Mouse (Mus musculus) forebrain, embryonic 11.5 days (tissue): ENCODE measurements at regions not wholly inside any gene's neighbourhood (a gene's known extent, or its start where the extent isn't known, plus 50 kb on each side); places are given as distances from the start of the nearest gene placed in this dataset.
A peak's percentile ranks its signal among the peaks of the same experiment; 100 is the strongest.

Experiments
- ATAC-seq: fragments of 200-750 bp; cut with Nextera tagmentation; replicated peaks from 2 replicates; pipeline ENCODE4 v1.8.0; 2017; ENCODE audit warnings: moderate TSS enrichment; ENCODE audit not compliant: low FRiP score
- DNase-seq: peaks from one replicate; pipeline ENCODE4 v3.0.0-alpha.2; 2017; ENCODE audit warnings: low spot score
- H3K27ac ChIP-seq: fragments of 300-500 bp; sonication (generic); 2 replicates; pipeline ENCODE4 v1.5.1; 2014; ENCODE audit warnings: low read depth, low read length
- H3K27me3 ChIP-seq: fragments of 300-500 bp; sonication (generic); 2 replicates; pipeline ENCODE4 v1.6.1; 2014; ENCODE audit warnings: mild to moderate bottlenecking, low read length, mixed read lengths; ENCODE audit not compliant: control insufficient read depth, insufficient read depth
- H3K36me3 ChIP-seq: fragments of 300-500 bp; sonication (generic); 2 replicates; pipeline ENCODE4 v1.6.1; 2014; ENCODE audit warnings: mild to moderate bottlenecking, low read length, moderate library complexity, mixed read lengths; ENCODE audit not compliant: control insufficient read depth, insufficient read depth
- H3K4me1 ChIP-seq: fragments of 300-500 bp; sonication (generic); replicated peaks from 2 replicates; pipeline ENCODE4 v1.6.1; 2014; ENCODE audit warnings: low read length, mixed read lengths; ENCODE audit not compliant: control insufficient read depth, insufficient read depth
- H3K4me2 ChIP-seq: fragments of 300-500 bp; sonication (generic); 2 replicates; pipeline ENCODE4 v1.6.1; 2014; ENCODE audit warnings: low read depth, mild to moderate bottlenecking, low read length, moderate library complexity, mixed read lengths; ENCODE audit not compliant: severe bottlenecking
- H3K4me3 ChIP-seq: fragments of 300-500 bp; sonication (generic); 2 replicates; pipeline ENCODE4 v1.5.1; 2014; ENCODE audit warnings: low read depth, low read length
- H3K9ac ChIP-seq: fragments of 300-500 bp; sonication (generic); 2 replicates; pipeline ENCODE4 v1.6.1; 2014; ENCODE audit warnings: low read length
- H3K9me3 ChIP-seq: fragments of 300-500 bp; sonication (generic); 2 replicates; pipeline ENCODE4 v1.6.1; 2016; ENCODE audit warnings: low read length, mixed read lengths; ENCODE audit not compliant: control insufficient read depth
- WGBS: fragments of 180-500 bp; shearing (Covaris S2); extraction: QIAGEN DNeasy Blood & Tissue Kit; methylation state at CpG from one replicate; pipeline ENCODE4 v1.1.7; 2014; 5-methylcytosine and 5-hydroxymethylcytosine counted together

- no peaks in the 10 kb centered on the region for H3K27me3 ChIP-seq
- DNase-seq (no peak), ATAC-seq (no peak)
- H3K27ac ChIP-seq: no peak overlapping the region
- H3K4me3 ChIP-seq: no peak overlapping the region
- H3K4me1 ChIP-seq: no peaks in the 10 kb centered on the region
- H3K36me3 ChIP-seq: no peaks in the 10 kb centered on the region
- H3K9ac ChIP-seq: no peak overlapping the region
- no peaks in the 10 kb centered on the region for H3K9me3 ChIP-seq
- whole genome bisulfite sequencing: 79% methylated on average over 5 of the region's 5 CpGs
- H3K4me2 ChIP-seq: no peak overlapping the region
Measured at GRCm38 (mm10) chr4:39998771-39999422, 144.0 kb upstream of the Aco1 start.

- ATAC-seq (peak; percentile 79), DNase-seq (peak; percentile 64)
- Histone ChIP-seq H3K27ac (no peak overlapping the region), H3K9me3 (no peaks in the 10 kb centered on the region), H3K36me3 (no peaks in the 10 kb centered on the region), H3K27me3 (no peaks in the 10 kb centered on the region), H3K4me2 (no peak overlapping the region), H3K4me3 (no peak overlapping the region), H3K4me1 (no peaks in the 10 kb centered on the region), H3K9ac (no peak overlapping the region)
- whole genome bisulfite sequencing: 73% methylated on average over 7 of the region's 7 CpGs
Measured at GRCm38 (mm10) chr4:40014666-40015065, 128.2 kb upstream of the Aco1 start.

- 91% methylated on average over 15 of the region's 15 CpGs for WGBS
- no peak for DNase-seq
Measured at GRCm38 (mm10) chr4:40016856-40017255, 126.0 kb upstream of the Aco1 start.

GRCm38 (mm10) chr4:40018208-40018607 is 124.7 kb upstream of the Aco1 start:
- Histone ChIP-seq H3K4me3 (no peak overlapping the region), H3K4me1 (no peaks in the 10 kb centered on the region), H3K27me3 (no peaks in the 10 kb centered on the region), H3K9ac (no peak overlapping the region), H3K36me3 (no peaks in the 10 kb centered on the region), H3K4me2 (no peak overlapping the region), H3K27ac (no peak overlapping the region), H3K9me3 (no peaks in the 10 kb centered on the region)
- DNase-seq (no peak), ATAC-seq (no peak)
- WGBS: 91% methylated on average over 4 of the region's 4 CpGs

More at GRCm38 (mm10) chr4:40016856-40017255, 126.0 kb upstream of the Aco1 start:
- no peak overlapping the region for H3K27ac ChIP-seq
- H3K4me2 ChIP-seq: no peak overlapping the region
- H3K9me3 ChIP-seq: no peaks in the 10 kb centered on the region
- no peaks in the 10 kb centered on the region for H3K4me1 ChIP-seq
- H3K36me3 ChIP-seq: no peaks in the 10 kb centered on the region
- ATAC-seq: no peak
- no peak overlapping the region for H3K4me3 ChIP-seq
- no peak overlapping the region for H3K9ac ChIP-seq
- no peaks in the 10 kb centered on the region for H3K27me3 ChIP-seq

GRCm38 (mm10) chr4:40031361-40031760 is 111.5 kb upstream of the Aco1 start:
- Histone ChIP-seq H3K4me1 (no peaks in the 10 kb centered on the region), H3K4me2 (no peak overlapping the region), H3K4me3 (no peak overlapping the region), H3K9me3 (no peaks in the 10 kb centered on the region), H3K27me3 (no peaks in the 10 kb centered on the region), H3K36me3 (no peaks in the 10 kb centered on the region), H3K27ac (no peak overlapping the region), H3K9ac (no peak overlapping the region)
- DNase-seq: no peak
- no peak for ATAC-seq
- WGBS: 86% methylated on average over 1 of the region's 1 CpGs

GRCm38 (mm10) chr4:40047846-40048245 is 95.0 kb upstream of the Aco1 start:
- DNase-seq (no peak), ATAC-seq (no peak)
- WGBS: 95% methylated on average over 10 of the region's 10 CpGs
- Histone ChIP-seq H3K4me1 (no peaks in the 10 kb centered on the region), H3K4me2 (no peak overlapping the region), H3K4me3 (no peak overlapping the region), H3K27ac (no peak overlapping the region), H3K27me3 (no peaks in the 10 kb centered on the region), H3K9me3 (no peaks in the 10 kb centered on the region), H3K9ac (no peak overlapping the region), H3K36me3 (no peaks in the 10 kb centered on the region)

GRCm38 (mm10) chr4:40049086-40049485 is 93.8 kb upstream of the Aco1 start:
- Histone ChIP-seq H3K9me3 (no peaks in the 10 kb centered on the region), H3K36me3 (no peaks in the 10 kb centered on the region), H3K4me1 (no peaks in the 10 kb centered on the region), H3K4me2 (no peak overlapping the region), H3K9ac (no peak overlapping the region), H3K4me3 (no peak overlapping the region), H3K27ac (no peak overlapping the region), H3K27me3 (no peaks in the 10 kb centered on the region)
- no peak for ATAC-seq
- DNase-seq: no peak
- WGBS: 81% methylated on average over 6 of the region's 6 CpGs

GRCm38 (mm10) chr4:40051848-40052247 is 91.0 kb upstream of the Aco1 start:
- Histone ChIP-seq H3K27me3 (no peaks in the 10 kb centered on the region), H3K36me3 (no peaks in the 10 kb centered on the region), H3K27ac (no peak overlapping the region), H3K4me1 (no peaks in the 10 kb centered on the region), H3K9me3 (no peaks in the 10 kb centered on the region), H3K9ac (no peak overlapping the region), H3K4me2 (no peak overlapping the region), H3K4me3 (no peak overlapping the region)
- no peak for DNase-seq
- WGBS: 94% methylated on average over 4 of the region's 4 CpGs
- ATAC-seq: no peak

GRCm38 (mm10) chr4:40053391-40053790 is 89.5 kb upstream of the Aco1 start:
- Histone ChIP-seq H3K4me1 (no peaks in the 10 kb centered on the region), H3K27ac (no peak overlapping the region), H3K9ac (no peak overlapping the region), H3K36me3 (no peaks in the 10 kb centered on the region), H3K4me2 (no peak overlapping the region), H3K4me3 (no peak overlapping the region), H3K27me3 (no peaks in the 10 kb centered on the region), H3K9me3 (no peaks in the 10 kb centered on the region)
- WGBS: 82% methylated on average over 2 of the region's 2 CpGs
- DNase-seq: no peak
- no peak for ATAC-seq
